Mouse (Mus musculus): ENCODE measurements around the gene Kctd18.
"Not testable (repeated sequence)": the region's sequence is repeated elsewhere in the genome, so short reads cannot be mapped to it uniquely, and the experiment has no call there.

GRCm38 (mm10) chr1:58037306-58037705 is 18.6 kb upstream of the Kctd18 start:
- not testable (repeated sequence) for TF ChIP-seq USF1 (IDR thresholded peaks at IDR 0.05; ENCODE audit: low read depth); CTCF (IDR thresholded peaks at IDR 0.05; ENCODE audit: control insufficient read depth, insufficient read depth, insufficient read length)
